In the genomic region with DNA sequence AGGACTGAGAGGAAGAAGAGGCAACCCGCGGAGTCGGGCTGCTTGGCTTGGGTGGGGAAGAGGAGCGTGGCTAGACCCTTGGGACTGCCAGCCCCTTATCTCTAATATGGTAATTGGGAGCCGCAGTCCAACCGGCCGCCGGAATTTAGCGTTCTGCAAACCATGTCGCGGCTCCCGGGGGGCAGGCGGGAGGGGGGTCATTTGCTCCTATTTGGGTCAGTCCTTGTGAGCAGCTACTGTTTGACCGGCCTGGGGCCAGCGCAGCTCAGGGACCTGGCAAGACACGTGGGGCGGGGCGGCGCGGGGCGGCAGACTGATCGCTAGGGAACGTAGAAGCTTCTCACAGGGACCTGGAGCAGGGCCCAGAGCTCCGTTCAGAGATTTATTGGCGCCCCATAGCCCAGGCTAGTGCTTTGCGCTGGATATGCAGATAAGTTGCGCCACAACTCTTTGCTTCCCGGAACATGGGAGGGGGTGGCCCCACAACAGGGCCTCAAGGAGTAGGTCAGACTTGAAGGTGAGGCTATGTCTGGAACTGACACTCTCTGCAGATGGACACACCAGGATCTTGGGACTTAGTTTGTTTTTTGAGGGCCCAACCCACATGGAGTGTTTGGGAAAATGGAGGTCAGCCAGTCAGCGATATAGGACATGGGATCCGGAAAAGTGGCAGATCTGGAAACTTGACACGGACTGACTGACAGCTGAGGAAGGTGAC, we compare ENCODE assay signal across 8 mouse cellular contexts. TPM values are rescaled to one million over a fixed set of nuclear protein-coding genes. Genes with fewer than 3 reads are reported as not detected.
A peak's percentile ranks its signal among the peaks of the same experiment; 100 is the strongest.
DNase-seq lines count a peak whose midpoint lies in the region; ATAC-seq and TF ChIP-seq lines count a peak whose summit lies in the region.

No protein-coding gene starts in this region.

- peaks cover 72% of the 10 kb centered on the region for H3K36me3 ChIP-seq in G1E (replicated peaks)
- peaks cover 3% of the 10 kb centered on the region; the same call in 1 of the 2 replicates for H3K36me3 ChIP-seq in forebrain, postnatal 0 days (ENCODE audit: insufficient read depth)

- no peaks in the 10 kb centered on the region for H3K27me3 ChIP-seq in G1E (ENCODE audit: insufficient read depth, low read length)
- no peaks in the 10 kb centered on the region for H3K27me3 ChIP-seq in forebrain, postnatal 0 days (ENCODE audit: insufficient read depth, low read length)

- peak; percentile 50 for DNase-seq in G1E (ENCODE audit: low spot score)
- DNase-seq in cerebellum, adult 9-10 months = peak; percentile 85
- peak; percentile 70 for DNase-seq in forebrain, postnatal 0 days
- DNase-seq in layer of hippocampus, adult 9-11 months = peak; percentile 80
- peak; percentile 94 for DNase-seq in lung, postnatal 10 days
- DNase-seq in ovary, postnatal 36 days (ENCODE audit: low spot score) = peak; percentile 85
- peak; percentile 58 for DNase-seq in thymus, postnatal 25 days

- ATAC-seq in G1E (ENCODE audit: extremely low read depth, insufficient number of reproducible peaks, low FRiP score, poor library complexity, severe bottlenecking) = no peak
- ATAC-seq in forebrain, postnatal 0 days = peak; percentile 44
- peak; percentile 8 to 13; a peak in 2 of 4 replicates for ATAC-seq in hematopoietic stem cell, adult 5-6 weeks (replicated peaks in 1 of 2; ENCODE audit: insufficient read depth in 1 of 2, low FRiP score in 2 of 2, low TSS enrichment in 1 of 2, low read depth in 1 of 2, poor library complexity in 2 of 2, severe bottlenecking in 2 of 2)

- H3K4me3 ChIP-seq in G1E (ENCODE audit: low read depth, low read length) = peak overlapping the region; percentile 80
- peak overlapping the region; percentile 46 for H3K4me3 ChIP-seq in forebrain, postnatal 0 days (ENCODE audit: low read depth, low read length)

- no peak for TF ChIP-seq CTCF in G1E (IDR thresholded peaks at IDR 0.05; ENCODE audit: low read depth, low read length)
- TF ChIP-seq CTCF in forebrain, postnatal 0 days (IDR thresholded peaks at IDR 0.05; ENCODE audit: low read depth) = no peak

- H3K4me2 ChIP-seq in forebrain, postnatal 0 days (ENCODE audit: low read depth) = peak overlapping the region; percentile 92

- H3K9ac ChIP-seq in forebrain, postnatal 0 days = peak overlapping the region; percentile 58

- H3K4me1 ChIP-seq in G1E (ENCODE audit: insufficient read depth, low read depth, low read length) = peaks cover 62% of the 10 kb centered on the region
- peaks cover 12% of the 10 kb centered on the region; the same call in 1 of the 2 replicates for H3K4me1 ChIP-seq in forebrain, postnatal 0 days (ENCODE audit: insufficient read depth)

- 2% methylated on average over 31 of the region's 31 CpGs for WGBS in forebrain, postnatal 0 days

- H3K9me3 ChIP-seq in G1E (replicated peaks) = no peaks in the 10 kb centered on the region
- no peaks in the 10 kb centered on the region for H3K9me3 ChIP-seq in forebrain, postnatal 0 days (ENCODE audit: low read length)

- peak overlapping the region; percentile 79 for H3K27ac ChIP-seq in forebrain, postnatal 0 days (ENCODE audit: low read depth, low read length)

RNA-seq across cellular contexts. Expression of a gene that starts 9.9 kb away (rescaled TPM):
- total RNA-seq in G1E (2014; fragmentation: Nextera tagmentation) (20.0 and 24.9 TPM in 2 replicates), G1E (2017) (22.8 and 24.9 TPM in 2 replicates)
- polyA plus RNA-seq in G1E (2012) = 32.1 and 39.9 TPM in 2 replicates
- 65.4 and 75.2 TPM in 2 replicates for total RNA-seq in forebrain, postnatal 0 days (2014; rRNA removed)
- polyA plus RNA-seq in forebrain, postnatal 0 days (2015; fragmentation: Nextera tagmentation; extraction: Ambion mirVana) = 68.5 and 77.6 TPM in 2 replicates
- total RNA-seq in hematopoietic stem cell, adult 5-6 weeks (2017) = 19.5 and 20.3 TPM in 2 replicates

RNA-seq across cellular contexts. Expression of a gene that starts 10.5 kb away (rescaled TPM):
- total RNA-seq in G1E (2014; fragmentation: Nextera tagmentation) (12.6 and 19.1 TPM in 2 replicates), G1E (2017) (50.7 and 62.7 TPM in 2 replicates)
- polyA plus RNA-seq in G1E (2012) = 51.9 and 52.0 TPM in 2 replicates
- total RNA-seq in forebrain, postnatal 0 days (2014; rRNA removed) = 56.5 and 94.9 TPM in 2 replicates
- polyA plus RNA-seq in forebrain, postnatal 0 days (2015; fragmentation: Nextera tagmentation; extraction: Ambion mirVana) = 95.3 and 111 TPM in 2 replicates
- total RNA-seq in hematopoietic stem cell, adult 5-6 weeks (2017) = 21.9 and 30.1 TPM in 2 replicates

RNA-seq across cellular contexts. Expression of a gene that starts 17.8 kb away (rescaled TPM):
- total RNA-seq in G1E (2014; fragmentation: Nextera tagmentation) = not detected in 2 replicates
- total RNA-seq in G1E (2017) = 0.23 TPM in 1 of 2 replicates, not detected in the other
- polyA plus RNA-seq in G1E (2012) = 0.05 TPM in 1 of 2 replicates, not detected in the other
- 8.8 and 12.7 TPM in 2 replicates for total RNA-seq in forebrain, postnatal 0 days (2014; rRNA removed)
- polyA plus RNA-seq in forebrain, postnatal 0 days (2015; fragmentation: Nextera tagmentation; extraction: Ambion mirVana) = 8.6 and 8.7 TPM in 2 replicates
- total RNA-seq in hematopoietic stem cell, adult 5-6 weeks (2017) = not detected in 2 replicates

RNA-seq across cellular contexts. Expression of a gene that starts 22.6 kb away (rescaled TPM):
- 74.0 and 111 TPM in 2 replicates for total RNA-seq in G1E (2014; fragmentation: Nextera tagmentation)
- total RNA-seq in G1E (2017) = 141 and 168 TPM in 2 replicates
- 281 and 350 TPM in 2 replicates for polyA plus RNA-seq in G1E (2012)
- 226 and 269 TPM in 2 replicates for total RNA-seq in forebrain, postnatal 0 days (2014; rRNA removed)
- 201 and 269 TPM in 2 replicates for polyA plus RNA-seq in forebrain, postnatal 0 days (2015; fragmentation: Nextera tagmentation; extraction: Ambion mirVana)
- 89.4 and 98.0 TPM in 2 replicates for total RNA-seq in hematopoietic stem cell, adult 5-6 weeks (2017)

RNA-seq across cellular contexts. Expression of a gene that starts 24.1 kb away (rescaled TPM):
- total RNA-seq in G1E (2014; fragmentation: Nextera tagmentation) = 12.5 and 14.1 TPM in 2 replicates
- 9.9 and 10.6 TPM in 2 replicates for total RNA-seq in G1E (2017)
- polyA plus RNA-seq in G1E (2012) = 21.0 and 22.2 TPM in 2 replicates
- 12.8 and 13.1 TPM in 2 replicates for total RNA-seq in forebrain, postnatal 0 days (2014; rRNA removed)
- polyA plus RNA-seq in forebrain, postnatal 0 days (2015; fragmentation: Nextera tagmentation; extraction: Ambion mirVana) = 7.3 and 10.0 TPM in 2 replicates
- 9.1 and 12.3 TPM in 2 replicates for total RNA-seq in hematopoietic stem cell, adult 5-6 weeks (2017)
